Mouse (Mus musculus) lung, embryonic 14.5 days (tissue): ENCODE measurements around the gene Zfp281. TPM values are rescaled to one million over a fixed set of nuclear protein-coding genes. Genes with fewer than 3 reads are reported as not detected.
A peak's percentile ranks its signal among the peaks of the same experiment; 100 is the strongest.

Experiments
- ATAC-seq: fragments of 200-750 bp; cut with Nextera tagmentation; 2 replicates; pipeline ENCODE4 v1.8.0; 2017; ENCODE audit warnings: mild to moderate bottlenecking, moderate TSS enrichment, moderate library complexity; ENCODE audit not compliant: insufficient read depth
- DNase-seq: peaks from one replicate; pipeline ENCODE4 v3.0.0-alpha.2; 2015
- H3K27ac ChIP-seq: fragments of 300-500 bp; sonication (generic); 2 replicates; pipeline ENCODE4 v1.5.1; 2014; ENCODE audit warnings: low read depth, mild to moderate bottlenecking, moderate library complexity
- H3K27me3 ChIP-seq: fragments of 300-500 bp; sonication (generic); 2 replicates; pipeline ENCODE4 v1.6.1; 2014; ENCODE audit warnings: low read length, control low read depth; ENCODE audit not compliant: insufficient read depth
- H3K36me3 ChIP-seq: fragments of 300-500 bp; sonication (generic); 2 replicates; pipeline ENCODE4 v1.6.1; 2014; ENCODE audit warnings: control low read depth; ENCODE audit not compliant: insufficient read depth
- H3K4me1 ChIP-seq: fragments of 300-500 bp; sonication (generic); 2 replicates; pipeline ENCODE4 v1.6.1; 2014; ENCODE audit warnings: antibody characterized with exemption, control low read depth; ENCODE audit not compliant: insufficient read depth
- H3K4me2 ChIP-seq: fragments of 300-500 bp; sonication (generic); 2 replicates; pipeline ENCODE4 v1.6.1; 2014; ENCODE audit warnings: mild to moderate bottlenecking
- H3K4me3 ChIP-seq: fragments of 300-500 bp; sonication (generic); 2 replicates; pipeline ENCODE4 v1.5.1; 2014; ENCODE audit warnings: low read depth, low read length
- H3K9ac ChIP-seq: fragments of 300-500 bp; sonication (generic); 2 replicates; pipeline ENCODE4 v1.6.1; 2014
- H3K9me3 ChIP-seq: fragments of 300-500 bp; sonication (generic); 2 replicates; pipeline ENCODE4 v1.6.1; 2016; ENCODE audit warnings: low read depth, low read length, control low read depth
- CTCF ChIP-seq: IDR thresholded peaks from 2 replicates; pipeline ENCODE4 v1.5.1; 2016; ENCODE audit warnings: antibody characterized with exemption, low read depth
- WGBS: fragments of 180-500 bp; shearing (Covaris S2); extraction: QIAGEN DNeasy Blood & Tissue Kit; methylation state at CpG from one replicate; pipeline ENCODE4 v1.1.7; 2014; 5-methylcytosine and 5-hydroxymethylcytosine counted together
- polyA plus RNA-seq: library from polyadenylated mRNA; unstranded; fragments of >200 nt; fragmentation: Nextera tagmentation; extraction: Ambion mirVana; gene quantifications from 2 replicates; pipeline ENCODE4 v1.2.1, GENCODE M21; 2014

The Zfp281 gene
- polyA plus RNA-seq, 1 experiment from 2014 or later, result 26.7 TPM

- 52% methylated on average over 6 of the region's 6 CpGs for WGBS
- Histone ChIP-seq H3K4me1 (no peaks in the 10 kb centered on the region), H3K27ac (no peak overlapping the region), H3K9me3 (no peaks in the 10 kb centered on the region), H3K9ac (no peak overlapping the region), H3K4me2 (no peak overlapping the region), H3K4me3 (no peak overlapping the region), H3K36me3 (no peaks in the 10 kb centered on the region), H3K27me3 (no peaks in the 10 kb centered on the region)
- ATAC-seq, result no peak
- no peak for TF ChIP-seq CTCF
- no peak for DNase-seq
Measured at GRCm38 (mm10) chr1:136613300-136613751, 11.4 kb upstream of the Zfp281 start.

DNA sequence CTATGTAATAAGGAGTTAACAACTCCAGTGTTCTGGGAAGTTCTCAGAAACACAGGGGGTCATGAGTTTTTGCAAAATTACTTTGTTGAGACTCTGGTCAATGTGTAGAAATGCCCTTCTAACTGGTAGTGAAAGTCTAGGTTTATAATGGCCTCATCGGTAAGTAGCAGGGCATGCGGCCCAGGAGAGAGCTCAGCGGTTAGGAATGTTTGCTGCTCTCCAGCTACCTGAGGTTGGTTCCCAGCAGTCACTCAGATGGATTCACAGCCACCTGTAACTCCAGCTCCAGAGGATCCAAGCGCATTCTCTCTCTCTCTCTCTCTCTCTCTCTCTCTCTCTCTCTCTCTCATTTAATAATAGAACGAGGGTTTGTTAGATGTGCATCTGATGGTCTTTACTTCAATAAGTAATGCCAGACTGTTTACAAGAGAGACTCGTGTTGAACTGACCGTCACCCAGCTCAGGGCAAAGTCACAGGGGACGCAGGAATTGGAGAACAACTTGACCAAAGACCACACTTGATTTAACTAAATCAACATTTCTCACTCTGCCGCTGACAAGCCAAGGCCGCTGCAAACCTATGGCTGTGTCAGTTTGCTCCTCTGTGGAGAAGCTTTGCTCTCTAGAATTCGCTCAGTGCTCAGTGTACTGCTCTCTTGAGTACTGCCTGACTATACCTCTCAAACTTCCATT, 9.8 kb upstream of the Zfp281 start:
- Histone ChIP-seq H3K4me1 (no peaks in the 10 kb centered on the region), H3K27me3 (no peaks in the 10 kb centered on the region), H3K36me3 (no peaks in the 10 kb centered on the region), H3K27ac (no peak overlapping the region), H3K4me2 (no peak overlapping the region), H3K9me3 (no peaks in the 10 kb centered on the region), H3K9ac (no peak overlapping the region), H3K4me3 (no peak overlapping the region)
- no peak for TF ChIP-seq CTCF
- 59% methylated on average over 11 of the region's 11 CpGs for WGBS
- ATAC-seq (no peak), DNase-seq (peak; percentile 35)

DNA sequence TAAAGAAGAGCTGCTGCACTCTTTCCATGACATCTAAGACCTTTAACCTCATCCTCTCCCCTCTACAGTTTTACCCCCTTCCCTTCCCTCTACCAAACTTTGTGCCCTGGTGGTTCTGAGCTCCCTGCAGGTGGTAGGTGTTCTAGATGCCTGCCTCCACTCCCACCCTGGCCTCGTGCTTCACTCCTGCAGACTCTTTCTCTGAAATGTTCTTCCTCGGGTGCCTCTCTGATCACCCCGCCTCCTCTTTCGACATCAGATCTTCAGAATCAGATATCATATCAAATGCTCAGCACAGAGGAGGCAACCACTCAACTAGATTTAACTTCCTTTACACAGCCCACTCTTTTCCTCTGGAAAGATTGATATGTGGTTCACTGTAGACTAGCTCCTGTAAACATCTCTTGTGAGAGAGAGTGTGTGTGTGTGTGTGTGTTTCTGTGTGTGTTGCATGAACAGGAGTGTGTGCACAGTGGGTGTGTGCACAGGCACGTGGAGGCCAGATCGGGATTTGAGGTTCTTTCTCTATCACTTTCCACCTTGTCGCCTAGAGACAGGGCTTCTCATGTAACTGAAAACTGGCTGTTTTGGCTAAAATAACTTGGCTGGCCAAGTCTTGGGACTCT, 7.4 kb upstream of the Zfp281 start:
- ATAC-seq (no peak), DNase-seq (no peak)
- no peak for TF ChIP-seq CTCF
- H3K27me3 ChIP-seq, result no peaks in the 10 kb centered on the region
- no peaks in the 10 kb centered on the region for H3K4me1 ChIP-seq
- H3K36me3 ChIP-seq, result no peaks in the 10 kb centered on the region
- H3K4me3 ChIP-seq, result no peak overlapping the region
- H3K27ac ChIP-seq, result no peak overlapping the region
- 49% methylated on average over 7 of the region's 7 CpGs for WGBS
- H3K4me2 ChIP-seq, result no peak overlapping the region
- no peaks in the 10 kb centered on the region for H3K9me3 ChIP-seq
- no peak overlapping the region for H3K9ac ChIP-seq

- DNase-seq, result no peak
- Histone ChIP-seq H3K9me3 (no peaks in the 10 kb centered on the region), H3K36me3 (no peaks in the 10 kb centered on the region), H3K4me2 (no peak overlapping the region), H3K4me3 (no peak overlapping the region), H3K27me3 (no peaks in the 10 kb centered on the region), H3K27ac (no peak overlapping the region), H3K9ac (no peak overlapping the region), H3K4me1 (no peaks in the 10 kb centered on the region)
- WGBS, result 86% methylated on average over 1 of the region's 1 CpGs
- TF ChIP-seq CTCF, result no peak
- ATAC-seq, result no peak
Measured at GRCm38 (mm10) chr1:136618570-136618969, 6.1 kb upstream of the Zfp281 start.

GRCm38 (mm10) chr1:136625019-136625895, 556 bp downstream of the Zfp281 start:
- peak overlapping the region; percentile 91 for H3K27ac ChIP-seq
- H3K9me3 ChIP-seq, result no peaks in the 10 kb centered on the region
- 1% methylated on average over 66 of the region's 92 CpGs for WGBS
- peak overlapping the region; percentile 94 for H3K9ac ChIP-seq
- peak; percentile 51 for DNase-seq
- peak; percentile 64 for ATAC-seq
- peaks cover 14% of the 10 kb centered on the region for H3K4me1 ChIP-seq
- peaks cover 26% of the 10 kb centered on the region for H3K36me3 ChIP-seq
- peak overlapping the region; percentile 94 for H3K4me3 ChIP-seq
- H3K4me2 ChIP-seq, result peak overlapping the region; percentile 84
- H3K27me3 ChIP-seq, result no peaks in the 10 kb centered on the region
- peak; percentile 38 for TF ChIP-seq CTCF

GRCm38 (mm10) chr1:136626141-136626540, 1.4 kb downstream of the Zfp281 start:
- H3K36me3 ChIP-seq, result peaks cover 32% of the 10 kb centered on the region
- DNase-seq, result no peak
- H3K27ac ChIP-seq, result no peak overlapping the region
- H3K9me3 ChIP-seq, result no peaks in the 10 kb centered on the region
- peak overlapping the region; percentile 94 for H3K4me3 ChIP-seq
- H3K4me2 ChIP-seq, result peak overlapping the region; percentile 84
- no peak for TF ChIP-seq CTCF
- peak overlapping the region; percentile 94 for H3K9ac ChIP-seq
- peaks cover 14% of the 10 kb centered on the region for H3K4me1 ChIP-seq
- WGBS, result 82% methylated on average over 7 of the region's 7 CpGs
- ATAC-seq, result no peak
- no peaks in the 10 kb centered on the region for H3K27me3 ChIP-seq

- Histone ChIP-seq H3K4me3 (peak overlapping the region; percentile 14), H3K4me2 (peak overlapping the region; percentile 84), H3K4me1 (peaks cover 14% of the 10 kb centered on the region), H3K27ac (no peak overlapping the region), H3K36me3 (peaks cover 33% of the 10 kb centered on the region), H3K9ac (no peak overlapping the region), H3K9me3 (no peaks in the 10 kb centered on the region), H3K27me3 (no peaks in the 10 kb centered on the region)
- DNase-seq, result no peak
- WGBS, result 89% methylated on average over 5 of the region's 5 CpGs
- no peak for TF ChIP-seq CTCF
- ATAC-seq, result no peak
Measured at GRCm38 (mm10) chr1:136626756-136627155, 2.1 kb downstream of the Zfp281 start.
